Mouse (Mus musculus) embryo, embryonic 9.5 days (tissue): ENCODE measurements around the gene Nfe2l2.
A peak's percentile ranks its signal among the peaks of the same experiment; 100 is the strongest.

Experiments used
- DNase-seq: peaks from one replicate; pipeline ENCODE4 v3.0.0-alpha.2; 2017; ENCODE audit errors: extremely low spot score

Nfe2l2 gene

GRCm38 (mm10) chr2:75685458-75685861 is 19.0 kb downstream of the Nfe2l2 start:
- no peak for DNase-seq

DNA sequence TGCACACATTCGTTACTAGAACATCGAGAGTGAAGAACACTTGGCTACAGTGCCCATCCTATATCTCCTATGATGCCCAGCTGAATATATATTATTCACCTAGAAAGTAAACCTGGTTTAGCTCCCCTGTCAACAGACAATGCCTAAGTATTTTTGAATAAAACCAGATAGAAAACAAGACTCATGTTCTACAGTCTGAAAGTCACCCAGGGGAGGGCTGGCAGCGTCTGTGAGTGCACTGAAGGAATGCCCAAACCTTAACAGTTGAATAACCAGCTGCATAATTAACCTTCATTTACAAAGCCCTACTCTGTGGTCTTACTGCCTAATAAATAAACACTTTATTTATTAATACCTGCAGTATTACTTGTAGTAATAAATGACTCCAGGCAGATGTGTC is 19.9 kb downstream of the Nfe2l2 start:
- no peak for DNase-seq

DNA sequence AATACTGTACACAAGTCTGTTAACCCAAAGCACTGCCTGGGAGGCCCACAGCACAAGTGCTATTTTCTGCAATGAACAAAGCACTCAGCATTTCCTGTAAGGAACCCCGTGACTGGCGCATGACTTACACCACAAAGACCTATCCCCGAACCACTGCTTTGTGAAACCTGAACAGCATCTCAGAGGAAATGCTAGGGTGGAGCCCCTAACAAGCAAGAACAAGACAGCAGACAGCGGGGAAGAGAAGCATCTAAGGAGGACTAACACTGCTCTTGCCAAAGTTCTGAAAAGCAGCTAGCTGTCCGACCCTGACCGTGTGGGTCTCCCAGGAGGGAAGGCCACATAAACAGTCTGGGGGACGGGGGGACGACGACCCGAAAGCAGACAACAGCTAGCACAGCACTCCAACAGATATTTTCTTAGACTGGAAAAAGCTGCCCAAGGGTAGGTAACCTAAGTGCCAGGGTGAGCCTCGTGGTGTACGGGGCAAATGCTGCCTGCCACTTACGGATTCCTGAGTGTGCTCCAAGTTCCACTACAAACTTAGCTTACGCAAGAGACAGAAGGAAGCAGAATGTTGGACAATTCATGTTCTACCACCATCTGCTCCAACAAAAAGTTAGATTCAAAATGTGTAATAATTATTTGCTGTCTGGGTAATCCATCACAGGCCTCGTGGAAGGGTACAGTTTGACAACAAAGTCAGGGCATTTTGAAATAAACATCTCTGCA is 21.3 kb downstream of the Nfe2l2 start:
- DNase-seq = no peak

DNA sequence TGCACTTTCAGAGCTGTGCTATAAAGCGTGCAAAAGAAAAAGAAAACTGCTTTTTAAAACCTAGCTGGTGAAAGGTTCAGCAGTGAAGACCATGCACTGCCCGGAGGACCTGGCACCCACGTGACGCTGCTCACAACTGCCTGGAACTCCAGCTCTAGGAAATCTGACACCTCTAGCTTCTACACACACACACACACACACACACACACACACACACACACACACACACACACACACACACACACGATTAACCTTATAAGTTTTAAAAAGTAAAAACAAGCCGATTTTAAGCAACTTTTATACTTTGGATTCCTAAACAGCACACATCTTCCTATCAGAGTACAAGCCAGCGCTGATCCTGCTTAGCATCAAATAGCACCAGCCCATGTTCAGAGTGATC is 23.0 kb downstream of the Nfe2l2 start:
- DNase-seq = no peak

DNA sequence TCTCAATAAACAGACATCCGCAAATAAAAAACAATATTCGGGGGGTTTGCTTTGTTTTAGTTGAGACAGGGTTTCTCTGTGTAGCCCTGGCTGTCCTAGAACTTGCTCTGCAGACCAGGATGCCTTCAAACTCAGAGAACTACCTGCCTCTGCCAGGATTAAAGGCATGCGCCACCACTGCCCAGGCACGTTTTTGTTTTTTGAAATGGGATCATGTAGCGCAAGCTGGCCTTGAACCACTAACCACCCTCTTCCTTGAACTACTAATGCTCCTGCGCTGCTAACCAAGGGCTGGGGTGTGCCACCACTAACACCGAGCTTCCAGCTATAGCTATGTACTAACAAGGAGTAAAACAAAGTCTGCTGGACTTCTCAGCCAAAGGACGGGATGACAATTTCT is 24.5 kb downstream of the Nfe2l2 start:
- DNase-seq = no peak

- DNase-seq = no peak
These were observed 27.9 kb downstream of the Nfe2l2 start for GRCm38 (mm10) chr2:75676567-75676966.

DNA sequence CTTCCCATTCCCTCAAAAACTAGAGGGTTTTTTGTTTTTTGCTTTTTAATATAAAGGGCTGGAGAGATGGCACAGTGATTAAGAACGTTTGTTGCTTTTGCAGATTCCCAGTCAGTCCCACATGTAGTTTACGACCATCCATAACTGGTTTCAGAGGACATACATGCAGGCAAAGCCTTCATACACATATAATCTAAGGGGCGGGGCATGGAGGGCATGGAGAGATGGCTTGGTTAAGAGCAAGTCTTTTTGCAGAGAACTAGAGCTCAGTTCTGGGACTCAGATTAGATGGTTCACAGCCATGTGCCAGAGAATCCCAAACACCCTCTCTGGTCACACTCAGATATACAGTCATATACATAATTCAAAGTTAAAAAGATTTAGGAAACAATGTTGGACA is 31.9 kb downstream of the Nfe2l2 start:
- no peak for DNase-seq

DNA sequence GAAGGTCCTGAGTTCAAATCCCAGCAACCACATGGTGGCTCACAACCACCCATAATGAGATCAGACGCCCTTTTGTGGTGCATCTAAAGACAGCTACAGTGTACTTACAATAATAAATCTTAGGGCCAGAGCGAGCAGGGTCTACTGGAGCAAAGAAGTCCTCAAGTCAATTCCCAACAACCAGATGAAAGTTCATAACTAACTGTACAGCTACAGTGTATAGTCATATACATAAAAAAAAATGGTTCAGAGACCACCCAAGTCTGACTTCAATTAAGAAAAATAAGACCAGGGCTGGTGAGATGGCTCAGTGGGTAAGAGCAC is 33.1 kb downstream of the Nfe2l2 start:
- no peak for DNase-seq

- DNase-seq = peak; percentile 31
These were observed 33.8 kb downstream of the Nfe2l2 start for GRCm38 (mm10) chr2:75670446-75671336.

DNA sequence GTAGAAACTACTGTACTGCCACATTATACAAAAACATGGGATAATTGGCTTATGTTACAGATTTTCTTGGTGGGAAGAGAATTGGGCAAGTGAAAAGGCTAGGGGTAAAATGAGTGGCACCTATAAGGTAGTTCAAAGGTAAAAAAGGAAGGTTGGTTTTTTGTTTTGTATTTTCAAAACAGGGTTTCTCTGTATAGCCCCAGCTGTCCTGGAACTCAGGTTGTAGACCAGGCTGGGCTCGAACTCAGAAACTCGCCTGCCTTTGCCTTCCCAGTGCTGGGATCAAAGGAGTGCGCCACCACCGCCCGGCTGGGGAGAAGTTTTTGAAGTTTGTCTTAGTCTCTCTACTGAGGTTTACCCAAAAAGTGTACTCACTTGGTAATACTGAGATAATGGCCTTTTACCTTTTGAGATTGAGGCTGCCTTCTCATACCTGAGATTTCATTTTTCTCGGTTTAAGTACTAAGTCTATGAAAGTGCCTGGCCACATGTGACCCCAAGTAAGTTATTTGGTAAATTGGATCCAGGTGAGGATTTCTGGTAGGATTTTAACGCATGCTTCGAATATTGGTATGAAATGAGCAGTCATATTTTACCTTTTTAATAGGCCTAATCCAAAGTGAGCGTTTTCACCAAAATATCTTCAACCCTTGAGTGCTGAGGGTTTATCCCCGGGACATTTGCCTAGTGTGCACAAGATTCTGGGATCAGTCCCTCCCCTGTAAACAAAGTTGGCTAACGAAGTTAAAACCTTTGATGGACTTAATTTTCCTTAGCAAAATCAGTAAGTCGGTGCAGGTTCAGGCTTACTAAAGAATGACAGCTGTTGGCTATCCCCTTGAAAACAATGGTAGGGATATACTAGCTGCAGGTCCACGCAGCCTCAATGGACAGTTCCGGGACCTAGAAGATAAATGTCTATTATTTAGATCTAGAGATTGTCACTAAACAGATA is 34.7 kb downstream of the Nfe2l2 start:
- DNase-seq = peak; percentile 64

DNA sequence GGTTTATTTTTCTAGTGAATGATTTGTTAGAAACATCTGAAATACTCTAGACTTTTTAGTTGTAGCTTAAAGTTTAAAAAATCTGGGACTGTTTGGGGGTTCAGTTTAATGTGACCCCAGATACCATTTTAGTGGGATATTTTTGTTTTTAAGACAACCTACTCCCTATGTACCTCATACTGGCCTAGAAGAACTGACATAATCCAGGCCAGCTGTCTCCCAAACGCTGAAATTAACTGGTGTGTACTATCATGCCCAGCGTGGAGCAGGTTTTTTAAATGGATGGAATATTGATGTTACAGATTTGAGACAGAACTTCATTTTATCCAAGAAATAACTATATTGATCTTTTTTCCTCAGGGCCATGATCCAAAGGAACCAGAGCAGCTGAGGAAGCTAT is 43.3 kb downstream of the Nfe2l2 start:
- DNase-seq = no peak

DNA sequence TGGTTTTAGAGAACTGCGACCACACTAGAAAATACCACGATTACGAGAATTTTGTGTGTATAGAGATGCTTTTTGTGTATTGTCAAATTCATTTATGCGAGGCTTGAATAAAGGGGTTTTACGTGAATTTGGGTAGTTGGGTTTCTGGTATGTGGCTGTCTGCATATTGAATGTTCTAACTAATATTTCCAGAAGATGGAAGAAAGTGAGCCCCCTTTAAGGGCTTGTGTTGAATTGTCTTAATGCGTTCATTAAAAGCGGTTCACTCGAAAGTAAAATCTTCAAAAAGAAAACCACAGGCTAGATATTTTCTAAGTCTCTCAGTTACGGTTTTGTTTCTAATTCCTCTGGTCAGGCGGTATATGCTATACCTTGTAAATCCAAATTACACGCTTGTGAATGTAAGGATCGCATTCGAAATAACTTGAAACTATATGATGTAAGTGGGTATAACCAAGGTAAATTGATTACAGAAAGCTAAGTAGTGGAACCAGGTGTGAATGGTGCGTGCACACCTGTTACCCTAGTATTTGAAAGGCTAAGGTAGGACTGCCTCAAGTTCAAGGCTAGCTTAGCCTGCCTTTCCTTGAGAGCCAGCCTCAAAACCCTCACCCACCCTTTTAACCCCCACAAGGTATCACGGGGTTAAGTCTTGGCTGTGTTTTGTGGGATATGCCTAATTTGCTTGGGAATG is 44.0 kb downstream of the Nfe2l2 start:
- DNase-seq = no peak

DNA sequence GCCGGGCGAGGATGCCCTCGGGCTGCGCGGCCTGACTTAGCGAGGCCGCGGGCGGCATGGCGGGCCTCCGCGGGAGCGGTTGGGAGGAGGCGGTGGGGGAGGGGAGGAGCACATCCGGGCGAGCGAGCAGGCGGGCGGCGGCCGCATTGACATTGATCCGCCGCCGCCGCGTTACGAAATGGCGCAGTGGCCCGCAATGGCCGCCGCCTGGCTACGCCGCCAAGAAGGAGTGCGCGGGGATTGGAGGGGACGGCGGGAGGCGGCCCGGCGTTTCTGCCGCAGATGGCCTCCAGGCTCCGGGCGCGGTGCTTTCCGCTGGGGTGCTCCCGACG is 44.8 kb downstream of the Nfe2l2 start:
- DNase-seq = peak; percentile 89

- DNase-seq = peak; percentile 99
These were observed 45.5 kb downstream of the Nfe2l2 start, which contains the start of gene Hnrnpa3 for GRCm38 (mm10) chr2:75658727-75659628. TSS of gene Hnrnpa3 (plus strand) at chr2:75659261.

GRCm38 (mm10) chr2:75657907-75658691 is 46.3 kb downstream of the Nfe2l2 start:
- DNase-seq = peak; percentile 80

DNA sequence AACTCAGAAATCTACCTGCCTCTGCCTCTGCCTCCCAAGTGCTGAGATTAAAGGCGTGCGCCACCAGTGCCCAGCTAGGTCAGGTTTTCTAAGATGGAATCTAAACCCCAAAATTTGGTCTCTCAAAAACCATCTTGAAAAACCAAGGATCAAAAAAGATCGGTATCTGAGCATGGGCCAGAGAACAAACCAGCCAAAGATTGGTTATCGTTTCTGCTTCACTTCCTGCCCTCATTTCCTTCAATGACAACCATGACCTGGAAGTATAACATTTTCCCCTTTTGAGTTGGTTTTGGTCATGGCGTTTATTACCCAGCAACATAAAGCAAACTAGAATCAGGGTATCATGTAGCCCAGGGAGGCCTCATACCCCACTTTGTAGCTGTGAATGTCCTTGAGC is 47.5 kb downstream of the Nfe2l2 start:
- no peak for DNase-seq

DNA sequence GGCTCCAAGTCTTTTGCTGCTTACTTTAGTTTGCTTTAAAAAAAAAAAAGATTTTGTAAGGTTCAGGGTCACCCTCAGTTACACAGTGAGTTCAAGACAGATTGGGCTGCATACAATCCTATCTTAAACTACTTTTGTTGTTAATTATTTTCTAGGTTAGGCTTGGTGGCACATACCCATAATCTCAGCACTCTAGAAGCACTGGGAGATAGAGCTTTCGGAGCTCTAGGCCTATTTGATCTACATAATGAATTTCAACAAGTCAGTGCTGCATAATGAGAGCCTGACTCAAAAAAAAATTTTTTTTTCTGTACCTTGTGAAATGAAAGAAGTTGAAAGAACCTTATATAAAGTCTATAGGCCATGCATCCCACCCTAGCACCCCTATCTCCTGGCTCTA is 49.8 kb downstream of the Nfe2l2 start:
- no peak for DNase-seq

DNA sequence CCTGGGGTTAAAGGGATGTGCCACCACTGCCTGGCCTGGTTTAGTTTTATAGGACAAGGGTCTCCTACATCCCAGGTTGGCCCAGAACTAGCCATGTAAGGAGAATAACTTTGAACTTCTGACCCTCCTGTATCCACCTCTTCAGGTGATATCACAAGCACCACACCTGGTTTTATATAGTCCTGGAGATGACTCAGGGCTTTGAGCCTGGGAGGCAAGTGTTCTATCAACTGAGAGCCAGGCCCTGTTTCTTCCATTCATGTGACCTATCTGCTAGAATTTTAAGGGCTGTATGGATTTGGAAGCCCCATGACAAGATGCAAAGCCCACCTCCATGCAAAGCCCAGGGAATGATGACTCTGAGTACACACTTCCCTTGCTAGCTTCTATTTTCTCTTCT is 51.3 kb downstream of the Nfe2l2 start:
- no peak for DNase-seq

DNA sequence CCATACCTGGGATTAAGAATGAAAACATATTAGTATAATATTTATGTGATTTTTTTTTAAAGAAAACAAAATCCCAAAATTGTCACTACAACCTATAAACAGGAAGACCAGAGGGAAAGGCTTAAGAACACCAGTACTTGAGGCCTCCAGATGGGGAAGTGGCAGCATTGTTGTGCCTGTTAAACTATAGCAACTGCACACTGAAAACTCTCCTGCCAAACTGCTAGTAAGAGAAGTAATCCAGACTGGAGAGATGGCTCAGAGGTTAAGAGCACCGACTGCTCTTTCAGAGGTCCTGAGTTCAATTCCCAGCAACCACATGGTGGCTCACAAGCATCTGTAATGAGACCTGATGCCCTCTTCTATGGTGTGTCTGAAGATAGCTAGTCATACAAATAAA is 54.0 kb downstream of the Nfe2l2 start:
- DNase-seq = no peak

DNA sequence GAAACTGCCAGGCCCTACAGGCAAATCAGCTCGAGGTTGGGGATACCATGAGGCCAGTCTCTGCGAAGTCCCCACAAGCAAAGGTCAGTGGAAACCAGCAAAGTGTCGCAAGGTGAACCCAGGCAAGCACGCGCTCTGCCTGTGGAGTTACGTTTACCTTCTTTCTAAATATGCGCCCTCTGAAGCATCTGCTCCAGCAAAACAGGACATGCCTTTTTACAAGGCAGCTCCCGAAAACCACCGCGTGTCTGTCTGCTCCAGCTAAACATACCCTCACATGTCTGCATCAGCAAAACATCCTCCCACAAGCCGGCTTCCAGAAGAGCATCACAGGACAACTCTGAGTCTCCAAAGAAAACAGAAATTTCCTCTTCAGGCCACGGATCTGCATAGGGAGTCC is 59.2 kb downstream of the Nfe2l2 start:
- DNase-seq = no peak
